Mouse (Mus musculus): ENCODE data around the gene Tmem82.

Gene Tmem82

GRCm38 (mm10) chr4:141616811-141617210, 1.6 kb downstream of the Tmem82 start:
- DNase-seq (ENCODE audit: low spot score in 2 of 2): no peak

- no peak for DNase-seq (ENCODE audit: low spot score in 2 of 2)
Measured at GRCm38 (mm10) chr4:141614946-141615345, 3.5 kb downstream of the Tmem82 start.

GRCm38 (mm10) chr4:141609538-141609937, 8.9 kb downstream of the Tmem82 start:
- DNase-seq (ENCODE audit: low spot score in 2 of 2): no peak

DNA sequence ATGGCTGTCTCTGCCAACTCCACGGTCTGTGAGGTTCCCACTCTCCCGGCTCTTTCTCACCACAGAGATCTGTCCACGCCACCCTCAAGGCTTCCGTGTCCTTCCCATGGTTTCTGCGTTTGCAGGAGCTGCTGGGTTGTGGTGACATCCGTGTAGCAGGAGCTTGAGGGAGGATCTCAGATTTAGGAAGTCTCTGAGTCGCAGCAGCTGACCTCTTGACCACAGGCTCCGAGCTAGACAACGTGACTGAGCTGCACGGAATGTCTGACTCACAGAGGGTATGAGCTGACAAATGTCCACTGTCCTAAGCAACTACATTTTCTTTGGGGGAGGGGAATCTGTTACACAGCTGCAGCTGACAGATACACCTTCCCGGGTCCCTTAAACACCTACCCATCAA, 12.6 kb downstream of the Tmem82 start, which contains the start of gene Fblim1:
Gene Fblim1 (minus strand): TSS at position 236 of the 400 bp plus-strand sequence.
- DNase-seq (ENCODE audit: low spot score in 2 of 2): no peak

- DNase-seq (ENCODE audit: low spot score in 2 of 2): no peak
Measured at GRCm38 (mm10) chr4:141605421-141605820, 13.0 kb downstream of the Tmem82 start.

DNA sequence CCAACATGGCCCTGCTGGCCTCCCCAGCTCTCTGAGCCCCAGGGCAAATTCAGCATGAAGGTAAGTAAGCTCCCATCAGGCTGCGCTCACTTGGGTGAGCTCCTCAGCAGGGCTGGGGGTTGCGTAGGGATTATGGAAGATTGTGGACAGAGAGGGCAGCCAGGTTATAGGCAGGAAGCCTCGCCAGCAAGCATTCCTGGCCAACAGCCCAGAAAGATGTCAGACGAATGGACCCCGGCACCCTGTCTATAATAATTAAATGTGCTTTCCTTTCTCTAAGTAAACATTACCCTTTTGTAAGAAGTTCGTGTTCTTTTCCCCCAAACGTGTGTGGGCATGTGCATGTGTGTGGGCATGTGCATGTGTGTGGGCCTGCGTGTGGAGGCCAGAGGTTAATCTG, 13.9 kb downstream of the Tmem82 start:
- DNase-seq (ENCODE audit: low spot score in 2 of 2): no peak

DNA sequence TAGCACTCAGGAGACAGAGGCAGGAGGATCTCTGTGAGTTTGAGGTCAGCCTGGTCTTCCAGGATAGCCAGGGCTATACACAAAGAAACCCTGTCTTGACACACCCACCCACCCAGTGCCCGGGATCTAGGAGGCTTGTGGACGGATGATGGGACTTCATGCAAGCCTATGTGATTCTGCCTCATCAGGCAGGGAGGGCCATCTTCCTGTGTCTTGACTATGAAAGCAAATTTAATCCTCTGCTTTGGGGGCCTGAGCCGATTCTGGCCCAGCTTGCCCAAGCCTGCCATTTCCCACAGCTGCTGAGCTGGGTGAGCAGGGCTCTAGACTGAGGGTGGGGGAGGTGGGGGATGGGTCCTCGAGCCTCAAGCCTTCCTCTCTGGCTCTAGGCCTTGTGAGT, 14.5 kb downstream of the Tmem82 start:
- no peak for DNase-seq (ENCODE audit: low spot score in 2 of 2)

DNA sequence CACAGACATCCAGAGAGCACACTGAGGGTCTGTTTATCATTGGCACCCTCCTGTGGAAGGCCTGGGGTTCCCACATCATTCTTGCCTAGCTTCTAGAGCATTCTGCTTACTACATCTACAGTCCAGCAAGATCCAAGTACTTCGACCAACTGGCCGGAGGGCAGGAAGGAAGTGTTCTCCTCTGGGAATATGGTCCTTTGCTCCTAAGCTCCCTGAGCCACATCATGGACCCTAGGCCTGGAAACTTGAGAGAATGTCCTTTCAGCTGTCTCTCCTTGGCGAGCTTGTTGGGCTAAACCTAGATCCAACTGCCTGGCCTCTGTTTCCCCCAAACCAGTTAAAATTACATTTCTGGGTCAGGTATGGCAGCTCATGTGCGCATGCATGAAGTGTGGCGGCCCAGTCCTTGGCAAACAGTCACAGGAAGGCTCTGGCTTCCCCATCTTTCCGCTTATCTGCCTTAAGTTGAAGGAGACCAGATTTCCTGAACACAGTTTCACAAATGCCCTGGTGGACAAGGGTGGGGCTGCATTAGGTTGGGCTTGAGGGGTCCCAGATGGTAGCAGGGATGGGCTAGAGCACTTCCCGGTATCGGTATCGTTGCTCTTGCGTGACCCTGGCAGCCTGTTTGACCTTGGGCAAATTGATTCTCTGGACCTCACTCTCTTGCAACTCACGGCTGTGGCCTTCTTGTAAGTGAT, 15.8 kb downstream of the Tmem82 start:
- no peak for DNase-seq (ENCODE audit: low spot score in 2 of 2)

DNA sequence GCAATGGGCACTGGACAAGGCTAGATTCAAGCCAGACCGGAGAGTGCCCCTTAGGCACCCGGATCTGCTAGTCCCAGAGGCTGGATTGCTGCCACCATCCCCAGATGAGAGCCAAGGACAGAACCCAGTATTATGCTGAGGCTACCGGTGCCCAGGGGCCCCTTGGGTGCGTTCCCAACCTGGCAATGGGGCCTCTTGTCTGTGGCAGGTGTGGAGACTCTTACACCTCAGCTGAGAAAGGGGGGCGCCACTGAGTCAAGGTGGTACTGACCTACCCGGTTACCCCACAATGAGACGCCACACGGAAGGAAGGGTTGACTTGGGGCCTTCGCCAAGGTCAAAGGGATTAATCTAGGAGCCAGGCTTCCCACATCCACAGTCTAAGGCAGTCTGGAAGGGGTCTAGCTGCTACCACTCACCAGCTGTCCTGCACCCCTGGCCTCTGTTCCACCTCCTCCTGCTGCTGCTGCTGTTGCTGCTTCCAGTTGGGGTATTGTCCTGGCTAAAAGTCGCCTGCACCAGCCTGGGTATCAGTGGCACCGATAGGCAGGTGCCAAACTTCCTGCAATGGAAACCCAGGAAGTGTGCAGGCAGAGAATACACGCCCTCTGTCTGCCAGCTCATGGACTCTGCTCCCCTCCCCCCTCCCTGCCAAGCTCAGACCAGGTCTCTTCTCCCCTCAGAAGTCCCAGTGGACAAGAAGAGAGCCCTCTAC, 17.1 kb downstream of the Tmem82 start:
- no peak for DNase-seq (ENCODE audit: low spot score in 2 of 2)

GRCm38 (mm10) chr4:141600364-141600763, 18.1 kb downstream of the Tmem82 start:
- no peak for DNase-seq (ENCODE audit: low spot score in 2 of 2)

DNA sequence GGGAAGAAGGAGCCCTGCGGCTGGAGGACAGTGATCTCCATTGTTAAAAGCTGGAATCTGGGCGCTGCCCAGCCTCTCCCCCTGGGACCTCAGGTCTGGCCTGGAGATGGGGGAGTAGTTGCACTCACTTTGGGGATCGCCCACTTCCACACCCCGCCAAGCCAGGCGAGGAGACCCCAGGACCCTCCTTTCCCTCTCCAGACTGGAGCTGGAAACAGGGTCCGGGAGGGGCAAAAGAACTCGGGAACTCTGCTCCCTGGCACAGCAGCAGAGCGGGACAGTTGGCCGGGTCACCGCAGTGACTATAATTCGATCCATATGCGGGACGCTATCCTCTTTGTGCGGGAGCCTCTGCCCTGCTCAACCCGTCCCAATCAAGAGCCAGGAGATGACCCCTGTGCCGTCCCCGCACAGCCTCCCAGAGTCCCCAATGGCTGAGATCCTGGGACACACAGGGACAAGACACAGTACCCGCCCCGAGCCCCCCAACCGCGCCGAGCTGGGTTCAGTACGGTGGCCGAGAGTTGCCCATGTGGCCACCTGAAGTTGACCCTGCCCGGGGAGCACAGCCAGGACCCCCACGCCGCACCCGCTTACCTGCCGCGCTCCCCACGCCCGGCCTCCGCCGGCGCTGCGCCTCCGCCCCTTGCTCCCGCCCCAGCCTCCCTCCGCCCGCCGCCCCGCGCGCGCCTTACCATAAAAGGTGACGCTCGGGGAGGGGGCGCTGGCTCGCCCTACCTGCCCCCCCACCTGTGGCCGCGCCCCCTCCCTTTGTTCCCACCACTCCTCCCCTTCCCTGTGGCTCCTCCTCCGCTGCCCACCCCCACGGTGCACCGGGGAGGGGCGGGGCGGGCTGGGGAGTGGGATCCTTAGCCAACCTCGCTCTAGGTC, 18.9 kb downstream of the Tmem82 start:
- no peak for DNase-seq (ENCODE audit: low spot score in 2 of 2)

GRCm38 (mm10) chr4:141598894-141599250, 19.6 kb downstream of the Tmem82 start:
- no peak for DNase-seq (ENCODE audit: low spot score in 2 of 2)

DNA sequence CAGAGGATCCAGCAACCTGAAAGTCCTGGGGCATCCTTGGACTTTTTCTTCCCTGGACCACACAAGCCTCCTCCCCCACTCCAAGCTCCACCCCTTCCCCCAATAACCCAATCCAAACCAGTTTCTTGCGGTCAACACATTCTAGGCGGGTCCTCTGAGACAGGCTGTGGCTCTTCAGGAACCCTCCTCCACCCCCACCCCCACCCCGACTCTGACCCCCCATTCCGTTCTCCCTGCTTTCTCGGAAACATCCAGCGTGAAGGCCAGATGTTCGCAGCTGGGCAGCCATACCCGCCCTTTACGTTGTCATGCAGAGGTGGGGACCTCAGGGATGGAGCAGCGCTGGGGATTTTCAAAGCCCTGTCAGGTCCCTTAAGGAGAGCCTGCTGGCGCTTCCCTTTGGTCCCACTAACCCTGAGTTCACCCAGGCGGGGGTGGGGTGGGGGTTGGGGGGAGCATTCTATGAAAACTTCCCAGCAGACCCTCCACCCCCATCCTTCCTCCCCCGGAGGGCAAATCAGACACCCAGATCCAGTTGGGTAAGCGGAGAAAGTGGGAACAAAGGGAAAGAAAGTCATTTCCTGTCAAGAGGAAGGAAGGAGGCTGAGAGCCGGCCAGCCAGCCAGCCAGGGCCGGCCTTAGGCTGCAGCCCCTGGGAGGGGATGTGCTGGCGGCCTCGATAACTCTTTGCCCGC, 20.1 kb downstream of the Tmem82 start:
- no peak for DNase-seq (ENCODE audit: low spot score in 2 of 2)

GRCm38 (mm10) chr4:141596700-141597328, 21.6 kb downstream of the Tmem82 start:
- no peak for DNase-seq (ENCODE audit: low spot score in 2 of 2)

DNA sequence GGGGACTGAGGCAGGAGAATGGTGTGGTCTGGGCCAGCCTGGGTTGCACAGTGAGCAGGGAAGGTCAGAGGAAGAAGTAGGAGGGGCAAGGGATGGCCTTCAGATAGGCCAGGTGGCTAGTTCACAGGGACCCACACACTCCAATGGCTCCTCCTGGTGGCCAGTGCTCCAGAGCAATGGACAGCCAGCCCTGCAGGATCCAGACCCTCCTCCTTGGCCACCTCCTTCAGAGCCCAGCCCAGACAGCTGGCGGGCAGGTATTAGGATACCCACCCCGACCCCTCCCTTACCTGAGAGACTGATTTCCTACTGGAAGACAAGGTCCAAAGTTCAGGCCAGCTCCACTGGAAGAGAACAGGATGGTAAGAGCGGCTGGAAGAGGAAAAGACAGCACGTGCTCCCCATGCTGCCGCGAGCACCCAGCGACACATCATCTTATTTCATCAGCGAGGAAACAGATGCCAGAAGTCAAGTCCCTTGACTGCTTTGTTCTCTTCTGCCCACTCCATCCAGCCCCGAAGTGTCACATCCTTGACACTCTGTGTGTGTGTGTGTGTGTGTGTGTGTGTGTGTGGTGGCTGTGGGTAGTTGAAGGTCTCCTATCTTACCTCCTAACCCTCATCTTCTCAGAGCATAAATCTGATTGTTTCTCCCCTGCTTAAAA, 22.7 kb downstream of the Tmem82 start:
- DNase-seq (ENCODE audit: low spot score in 2 of 2): no peak

DNA sequence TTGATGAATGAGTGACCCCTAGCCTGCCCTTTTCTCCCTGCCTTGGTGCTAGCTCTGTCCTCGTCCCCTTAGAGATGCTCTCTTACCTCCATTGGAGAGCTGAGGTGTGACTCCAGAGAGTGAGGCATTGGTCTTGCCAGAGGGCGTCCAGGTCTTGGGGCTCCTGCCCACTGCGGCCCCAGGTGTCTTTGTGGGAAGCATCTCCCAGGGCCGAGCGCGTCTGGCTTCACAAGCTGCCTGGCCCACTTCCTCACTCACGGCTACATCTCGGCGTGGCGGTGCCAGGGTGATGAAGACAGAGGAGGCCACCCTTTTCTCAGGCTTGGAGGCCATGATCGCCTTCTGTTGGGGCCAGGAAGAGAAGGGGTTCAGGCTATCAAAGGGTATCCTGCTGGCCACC, 23.3 kb downstream of the Tmem82 start:
- no peak for DNase-seq (ENCODE audit: low spot score in 2 of 2)

GRCm38 (mm10) chr4:141591547-141591946, 26.9 kb downstream of the Tmem82 start:
- DNase-seq (ENCODE audit: low spot score in 2 of 2): peak in 1 of 2 experiments; percentile 34

DNA sequence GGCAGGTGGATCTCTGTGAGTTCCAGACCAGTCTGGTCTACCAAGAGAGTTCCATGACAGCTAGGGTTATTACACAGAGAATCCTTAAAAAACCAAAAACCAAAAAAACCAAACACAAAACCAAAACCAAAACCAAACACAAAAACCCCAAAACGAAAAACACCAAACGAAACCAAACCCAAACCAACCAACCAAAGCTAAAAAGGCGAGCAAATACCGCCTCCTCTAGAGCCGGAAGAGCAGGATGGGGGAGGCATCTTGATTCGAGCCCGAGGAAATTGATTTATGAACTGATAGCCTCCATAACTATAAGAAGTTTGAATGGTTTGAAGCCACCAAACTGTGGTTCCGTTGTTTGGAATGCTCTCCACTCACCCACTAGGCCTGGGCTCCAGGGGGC, 34.5 kb downstream of the Tmem82 start:
- DNase-seq (ENCODE audit: low spot score in 2 of 2): no peak

DNA sequence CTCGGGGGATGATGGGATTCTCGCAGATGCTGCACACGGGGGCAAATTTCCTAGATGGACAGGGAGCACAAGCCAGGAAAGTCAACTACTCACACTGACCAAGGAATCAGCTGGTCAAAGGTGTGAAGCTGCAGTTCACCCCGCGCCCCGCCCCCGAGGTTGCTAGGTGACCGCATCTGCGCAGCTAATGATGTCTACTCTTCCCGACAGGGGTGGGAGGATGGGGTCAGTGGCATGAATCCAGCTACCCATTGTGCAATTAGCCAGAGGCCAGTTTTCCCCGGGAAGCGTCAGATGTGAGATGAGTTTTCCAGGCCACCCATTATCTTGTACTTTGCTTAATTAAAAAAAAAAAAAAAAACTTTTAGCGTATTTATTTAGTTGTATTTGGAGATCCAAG, 37.4 kb downstream of the Tmem82 start:
- DNase-seq (ENCODE audit: low spot score in 2 of 2): no peak

DNA sequence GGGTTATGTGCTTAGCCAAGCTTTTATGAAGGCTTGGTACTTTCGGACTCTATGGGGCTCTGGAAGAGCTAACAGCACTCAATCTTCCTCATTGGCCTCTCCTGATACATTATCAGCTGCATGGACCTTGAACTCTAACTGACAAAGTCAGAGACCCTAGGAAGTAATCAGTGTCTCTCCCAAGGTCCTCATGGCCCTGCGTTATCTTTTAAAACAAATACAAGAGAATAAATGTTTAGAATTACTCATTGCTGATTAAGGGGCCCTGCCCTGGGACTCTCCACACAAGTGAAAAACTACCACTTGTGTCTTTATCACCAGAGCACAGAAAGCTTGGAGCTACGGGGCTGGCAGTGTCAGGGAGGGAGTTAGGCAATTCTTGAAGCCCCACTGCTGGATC, 39.6 kb downstream of the Tmem82 start:
- no peak for DNase-seq (ENCODE audit: low spot score in 2 of 2)

DNA sequence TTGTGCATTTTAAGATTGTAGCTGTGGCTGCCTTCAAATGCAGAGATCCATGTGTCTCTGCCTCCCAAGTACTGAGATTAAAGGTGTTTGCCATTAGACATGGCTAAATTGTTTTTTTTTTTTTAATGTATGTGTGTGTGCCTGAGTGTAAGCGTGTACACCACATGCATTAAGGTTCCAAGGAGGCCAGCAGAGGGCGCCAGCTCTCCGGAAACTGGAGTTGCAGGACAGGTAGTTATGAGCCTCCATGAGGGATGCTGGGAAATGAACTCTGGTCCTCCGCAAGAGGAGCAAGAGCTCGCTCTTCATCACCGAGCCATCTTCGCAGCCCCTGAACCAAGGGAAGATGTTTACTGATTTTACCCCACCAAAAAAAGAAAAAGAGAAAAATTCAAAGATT, 41.6 kb downstream of the Tmem82 start:
- no peak for DNase-seq (ENCODE audit: low spot score in 2 of 2)
